Mouse (Mus musculus) kidney, adult 10 weeks (tissue): ENCODE results near the gene Xpnpep3. TPM values are rescaled to one million over a fixed set of nuclear protein-coding genes. Genes with fewer than 3 reads are reported as not detected.

Experiments
- polyA plus RNA-seq: library from polyadenylated mRNA; stranded (reverse); fragments of 350-450 nt; fragmentation: Illumina TruSeq; extraction: RNeasy Lipid Tissue Mini Kit (QIAGEN cat#74804); gene quantifications from one replicate; pipeline ENCODE4 v1.2.3, GENCODE M21; 2014; ENCODE audit warnings: low read depth, low replicate concordance

Gene Xpnpep3
- 12.0 TPM for polyA plus RNA-seq

DNA sequence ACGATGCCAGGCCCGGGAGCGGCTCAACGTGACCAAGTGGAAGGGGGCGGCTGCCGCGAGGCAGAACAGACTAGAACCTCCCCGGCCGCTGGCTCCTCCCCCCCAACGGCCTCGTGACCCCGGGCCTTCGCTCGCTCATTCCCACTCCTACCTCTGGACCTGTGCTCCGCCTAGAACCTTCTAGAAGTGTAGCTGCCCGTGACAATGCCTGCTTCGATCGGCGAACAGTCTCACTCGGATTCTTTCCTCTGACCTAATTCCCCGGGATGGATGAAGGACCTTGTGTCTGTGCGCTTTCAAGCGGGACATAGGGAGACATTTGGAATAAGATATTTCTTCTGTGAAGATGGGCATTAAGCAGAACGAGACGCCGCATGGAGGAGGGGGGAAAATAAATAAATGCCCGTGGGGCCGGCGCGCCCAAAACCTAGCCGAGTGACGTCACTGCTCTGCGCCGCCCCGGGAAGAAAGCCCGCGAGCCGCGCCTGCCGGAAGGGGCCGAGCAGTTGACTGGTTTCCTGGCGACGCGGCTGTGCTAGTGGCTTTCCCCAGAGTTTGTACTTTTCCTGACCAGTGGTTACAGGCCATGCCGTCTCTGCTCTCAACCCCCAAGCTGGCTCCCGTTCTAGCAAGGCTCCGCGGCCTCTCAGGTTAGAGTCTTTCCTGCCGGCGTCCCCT lies at the start of gene Xpnpep3, which contains the start of gene St13:
Gene Xpnpep3 (plus strand): TSS at position 501 of the 678 bp plus-strand sequence.
Gene St13 (minus strand): TSS at position 440 of the 678 bp plus-strand sequence.

DNA sequence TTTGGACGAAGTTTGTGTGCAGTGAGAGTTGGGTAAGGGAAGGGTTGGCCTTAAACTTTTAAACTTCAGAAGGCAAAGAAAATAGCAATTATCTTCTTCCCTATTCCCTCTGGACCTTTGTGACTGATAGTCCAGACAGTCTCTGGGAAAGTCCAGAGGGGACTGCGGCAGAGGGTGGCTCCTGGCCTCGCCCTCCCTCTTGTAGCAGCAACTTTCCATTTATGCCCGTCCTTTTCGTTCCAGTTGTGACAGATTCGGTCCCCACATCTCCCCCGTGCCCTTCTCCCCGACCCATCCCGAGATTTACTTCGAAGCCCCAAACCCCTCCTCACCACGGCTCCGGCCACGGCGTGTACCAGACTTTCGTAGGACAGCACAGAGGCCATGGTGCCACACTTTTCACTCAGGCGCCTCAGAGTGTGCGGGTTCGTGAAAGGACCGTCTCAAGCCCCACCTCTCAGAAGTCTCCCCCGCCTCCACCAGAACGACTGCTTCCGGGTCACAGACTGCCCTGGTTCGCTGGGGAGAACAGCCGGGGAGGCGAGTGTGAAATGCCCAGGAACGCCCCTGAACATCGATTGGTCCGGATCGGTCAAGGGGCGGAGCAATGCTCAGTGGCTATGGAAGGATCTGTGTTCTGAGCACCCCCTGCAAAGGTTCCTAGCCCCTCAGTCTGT lies 39.5 kb upstream of the Xpnpep3 start, which contains the start of gene Slc25a17:
Gene Slc25a17 (minus strand): TSS at position 468 of the 677 bp plus-strand sequence.

DNA sequence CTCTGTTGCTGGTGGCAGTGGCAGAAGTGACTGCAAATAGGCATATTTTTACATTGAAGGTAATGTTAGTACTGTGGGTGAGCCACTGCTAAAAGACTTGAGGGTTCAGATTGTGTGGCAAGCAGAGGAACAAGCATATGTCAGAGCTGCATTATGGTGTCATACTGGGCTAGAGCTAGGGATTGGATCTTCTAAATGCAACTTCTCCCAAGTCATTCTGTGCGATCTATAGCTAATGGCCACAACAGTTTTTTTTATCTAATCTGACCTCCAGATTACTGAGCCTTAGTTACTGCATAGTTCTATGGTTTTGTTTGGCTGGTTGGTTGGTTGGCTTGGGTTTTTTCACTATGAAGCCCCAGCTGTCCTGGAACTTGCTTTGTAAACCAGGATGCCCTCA lies 8.3 kb downstream of the Xpnpep3 start, which contains the start of gene Dnajb7:
Gene Dnajb7 (minus strand): TSS at position 101 of the 400 bp plus-strand sequence.

DNA sequence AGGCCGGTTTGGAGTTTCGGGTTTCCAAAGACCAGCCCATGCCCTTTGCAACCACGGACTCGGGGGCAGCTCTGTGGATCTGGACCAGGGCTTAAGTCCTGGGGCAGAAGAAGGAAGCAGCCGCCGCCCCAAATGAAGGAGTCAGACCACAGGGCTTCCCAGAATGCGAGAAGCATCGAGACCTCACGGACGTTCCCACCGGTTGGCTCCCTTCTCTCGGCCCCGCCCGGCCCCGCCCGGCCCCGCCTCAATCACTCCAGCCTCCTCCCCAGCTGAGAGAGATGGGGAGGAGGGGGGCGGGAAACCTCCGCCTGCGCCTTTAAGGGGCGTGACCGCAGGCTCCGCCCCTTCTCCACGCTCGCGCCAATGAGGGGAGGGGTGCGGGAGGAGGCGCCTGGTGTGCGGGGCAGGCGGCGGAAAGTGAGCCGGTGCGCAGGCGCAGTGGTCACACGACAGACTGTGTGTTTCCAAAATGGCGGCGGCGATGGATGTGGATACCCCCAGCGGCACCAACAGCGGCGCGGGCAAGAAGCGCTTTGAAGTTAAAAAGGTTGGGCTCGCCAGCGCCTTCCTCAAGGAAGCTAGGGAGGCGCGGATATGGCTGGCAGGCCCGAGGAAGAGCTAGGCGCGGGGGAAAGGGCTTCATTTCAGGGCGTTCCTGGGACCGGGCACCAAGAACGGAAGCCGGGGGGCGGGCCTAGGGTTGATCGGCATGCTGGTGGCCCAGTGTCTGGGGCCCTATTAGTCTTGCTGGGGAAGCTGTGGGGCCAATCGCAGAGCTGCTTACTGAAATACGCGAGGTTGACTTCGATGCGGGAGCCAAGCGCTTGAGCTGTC lies 66.2 kb downstream of the Xpnpep3 start, which contains the start of gene Rbx1:
Gene Rbx1 (plus strand): TSS at position 396 of the 837 bp plus-strand sequence.

Other genes starting within 250 kb of the Xpnpep3 start
- 0.36 TPM for gene Mrtfa, start 209.4 kb upstream of the Xpnpep3 start, polyA plus RNA-seq
- gene Mchr1, start 164.6 kb upstream of the Xpnpep3 start, polyA plus RNA-seq = not detected
- 243 TPM for gene Slc25a17, start 39.3 kb upstream of the Xpnpep3 start, polyA plus RNA-seq
- 550 TPM for gene St13, start 61 bp upstream of the Xpnpep3 start, polyA plus RNA-seq
- gene Dnajb7, start 8.2 kb downstream of the Xpnpep3 start, polyA plus RNA-seq = 0.89 TPM
- 130 TPM for gene Rbx1, start 66.2 kb downstream of the Xpnpep3 start, polyA plus RNA-seq
- gene Ep300, start 185.2 kb downstream of the Xpnpep3 start, polyA plus RNA-seq = 67.4 TPM